Mouse (Mus musculus): ENCODE results near the gene Tmod3.
"Not testable (repeated sequence)": the region's sequence is repeated elsewhere in the genome, so short reads cannot be mapped to it uniquely, and the experiment has no call there.

DNA sequence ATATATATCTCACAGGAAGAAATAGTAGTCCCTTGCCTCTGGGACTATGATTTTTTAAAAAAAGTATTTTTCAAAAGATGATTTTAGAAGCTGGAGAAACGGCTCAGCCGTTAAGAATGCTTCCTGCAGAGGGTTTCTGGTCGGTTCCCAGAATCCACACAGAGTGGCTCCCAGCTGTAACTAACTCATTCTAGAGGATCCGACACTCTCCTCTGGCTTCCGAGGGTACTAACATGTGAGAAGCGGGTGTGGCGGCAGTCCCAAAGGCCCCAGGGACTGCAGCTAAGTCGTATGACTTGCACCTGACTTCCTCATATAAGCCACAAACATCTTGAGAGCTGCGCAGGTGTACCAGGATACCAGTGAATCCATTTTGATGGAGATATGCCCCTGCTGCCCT is 26.5 kb downstream of the Tmod3 start:
- TF ChIP-seq CTCF (IDR thresholded peaks at IDR 0.05; ENCODE audit: low read depth); EP300 (optimal IDR thresholded peaks at IDR 0.05): not testable (repeated sequence)

Measured in stomach, postnatal 0 days (tissue).